Mouse (Mus musculus): ENCODE data around the gene Ccdc54.

Gene Ccdc54
- long read RNA-seq, experiment 1 = 0 reads
- long read RNA-seq, experiment 2 = 0 reads

GRCm38 (mm10) chr16:50591054-50591453 is at the start of gene Ccdc54:
Gene Ccdc54 (minus strand): TSS chr16:50591154.
- intact Hi-C loops (cut with DNase I) = no loop called here

GRCm38 (mm10) chr16:50632585-50632984 is 41.6 kb upstream of the Ccdc54 start:
- intact Hi-C loops (cut with DNase I) = no loop called here

GRCm38 (mm10) chr16:50615569-50615968 is 24.6 kb upstream of the Ccdc54 start:
- intact Hi-C loops (cut with DNase I) = no loop called here

GRCm38 (mm10) chr16:50612944-50613343 is 22.0 kb upstream of the Ccdc54 start:
- intact Hi-C loops (cut with DNase I) = no loop called here

DNA sequence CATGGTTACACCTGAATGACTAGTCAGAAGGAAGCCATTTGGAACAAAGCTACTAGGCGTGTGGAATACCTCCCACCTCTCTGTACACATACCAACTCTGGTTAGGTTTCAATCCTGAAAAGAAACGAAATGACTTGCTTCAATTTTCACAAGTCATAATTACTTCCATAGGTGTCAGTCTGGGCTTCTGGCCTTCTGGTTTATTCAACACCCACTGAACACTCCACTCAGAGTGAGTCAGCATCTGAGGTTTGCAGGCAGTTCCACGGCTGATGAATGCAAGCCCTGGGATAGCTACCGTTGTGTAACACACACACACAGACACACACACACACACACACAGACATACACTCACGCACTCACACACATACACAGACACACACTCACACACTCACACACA is 19.6 kb upstream of the Ccdc54 start:
- intact Hi-C loops (cut with DNase I) = no loop called here

- intact Hi-C loops (cut with DNase I) = no loop called here
These were observed 17.0 kb upstream of the Ccdc54 start for GRCm38 (mm10) chr16:50607776-50608562.

GRCm38 (mm10) chr16:50604826-50605225 is 13.9 kb upstream of the Ccdc54 start:
- intact Hi-C loops (cut with DNase I) = no loop called here

DNA sequence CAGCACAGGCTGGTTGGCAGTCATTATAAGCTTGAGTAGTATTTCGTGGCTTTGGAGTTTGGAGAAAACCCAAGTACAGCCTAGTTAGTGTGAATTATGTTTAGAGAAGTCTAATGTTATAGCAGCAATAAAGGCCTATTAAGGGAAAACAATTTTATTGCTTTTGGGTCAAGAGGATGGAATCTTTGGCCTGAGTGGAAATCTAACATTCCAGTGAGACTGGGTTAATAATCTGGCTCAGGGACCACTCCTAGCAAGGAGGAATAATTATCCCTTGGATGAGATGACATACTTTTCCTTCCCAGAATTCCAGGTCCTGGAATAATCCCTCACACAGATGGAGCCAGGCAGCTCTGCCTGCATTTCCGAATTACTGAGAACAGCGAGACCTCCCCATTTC is 11.0 kb upstream of the Ccdc54 start:
- intact Hi-C loops (cut with DNase I) = no loop called here

- intact Hi-C loops (cut with DNase I) = no loop called here
These were observed 9.7 kb upstream of the Ccdc54 start for GRCm38 (mm10) chr16:50600665-50601064.

DNA sequence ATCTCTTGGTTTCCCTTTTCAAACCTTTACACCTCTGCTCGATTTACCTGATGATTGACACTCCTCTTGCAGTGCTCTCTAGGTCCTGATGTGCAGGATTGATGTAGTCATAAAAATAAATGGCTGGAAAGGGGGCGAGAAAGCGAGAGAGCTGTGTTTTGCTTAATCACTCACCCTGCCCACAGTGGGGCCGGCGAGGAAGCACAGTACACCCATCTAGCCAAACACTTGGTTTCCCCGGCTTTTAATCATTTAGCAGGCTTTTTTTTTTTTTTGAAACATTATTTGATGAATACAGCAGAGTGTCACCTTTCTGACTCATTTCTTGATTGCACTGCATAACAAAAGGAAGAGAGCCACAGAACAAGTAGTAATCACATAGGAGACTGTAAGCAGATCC is 5.7 kb upstream of the Ccdc54 start:
- intact Hi-C loops (cut with DNase I) = no loop called here

DNA sequence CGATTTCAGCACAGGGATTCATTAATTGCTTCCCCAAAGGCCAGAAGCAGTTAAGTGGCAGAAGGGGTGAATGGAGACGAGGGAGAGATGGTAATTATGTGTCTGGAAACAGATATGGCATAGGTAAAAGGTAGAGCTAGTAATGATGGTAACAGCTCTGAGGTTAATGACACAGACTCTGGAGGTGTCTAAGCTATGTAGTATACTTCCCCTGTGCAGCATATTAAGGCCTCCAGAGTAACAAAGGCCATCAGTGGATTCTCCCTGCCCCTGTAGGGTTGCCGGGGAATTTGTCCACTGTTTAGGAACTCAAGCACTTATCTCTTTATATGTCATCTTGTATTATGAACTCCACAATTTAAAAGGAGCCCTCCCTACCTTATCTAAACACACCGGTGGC is 5.2 kb upstream of the Ccdc54 start:
- intact Hi-C loops (cut with DNase I) = no loop called here

- intact Hi-C loops (cut with DNase I) = no loop called here
These were observed 3.9 kb upstream of the Ccdc54 start for GRCm38 (mm10) chr16:50594876-50595275.

DNA sequence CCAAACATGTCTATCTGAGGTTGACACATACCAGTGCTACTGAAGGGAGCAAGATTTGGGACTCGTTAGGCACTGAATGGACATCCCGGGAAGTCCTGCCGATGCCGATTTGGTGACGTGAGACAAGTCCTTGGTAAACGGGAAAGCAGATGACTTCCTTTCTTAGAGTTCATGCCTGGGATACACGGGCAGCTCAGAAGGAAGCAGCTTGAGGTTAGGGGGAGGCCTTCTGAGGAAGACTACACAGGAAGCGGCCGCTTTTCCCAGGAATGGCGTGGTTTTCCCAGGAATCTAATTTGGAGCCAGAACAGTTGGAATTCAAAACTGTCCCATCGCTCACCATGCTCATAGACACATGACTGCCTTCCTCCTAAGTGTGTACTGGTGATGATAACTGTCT is 2.4 kb upstream of the Ccdc54 start:
- intact Hi-C loops (cut with DNase I) = no loop called here

DNA sequence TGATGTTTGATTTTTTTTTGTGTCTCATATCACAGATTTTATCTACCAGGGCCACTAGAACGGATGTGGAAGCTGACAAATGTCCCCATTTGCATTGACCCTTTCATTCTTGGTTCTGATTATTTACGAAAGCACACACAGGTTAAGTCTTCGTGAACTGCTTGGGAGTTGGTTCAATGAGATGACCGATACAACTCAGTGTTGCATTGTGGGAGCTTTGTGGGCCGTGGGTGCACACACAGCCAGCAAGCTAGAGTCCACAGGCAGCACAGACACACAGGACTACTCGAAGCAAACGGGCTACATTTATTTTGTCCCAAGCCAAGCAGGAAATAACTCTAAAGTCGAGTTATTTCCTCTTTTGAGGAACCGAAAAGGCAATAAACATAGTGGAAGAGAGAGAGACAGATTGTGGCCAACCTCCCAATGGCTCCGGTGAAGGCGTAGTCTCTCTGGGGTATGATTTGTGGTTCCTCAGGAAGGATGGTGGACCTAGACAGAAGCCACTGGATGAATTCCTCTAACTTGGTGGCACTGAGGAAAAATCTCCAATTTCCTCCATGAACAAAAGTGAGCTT is 1.3 kb downstream of the Ccdc54 start:
- intact Hi-C loops (cut with DNase I) = no loop called here

DNA sequence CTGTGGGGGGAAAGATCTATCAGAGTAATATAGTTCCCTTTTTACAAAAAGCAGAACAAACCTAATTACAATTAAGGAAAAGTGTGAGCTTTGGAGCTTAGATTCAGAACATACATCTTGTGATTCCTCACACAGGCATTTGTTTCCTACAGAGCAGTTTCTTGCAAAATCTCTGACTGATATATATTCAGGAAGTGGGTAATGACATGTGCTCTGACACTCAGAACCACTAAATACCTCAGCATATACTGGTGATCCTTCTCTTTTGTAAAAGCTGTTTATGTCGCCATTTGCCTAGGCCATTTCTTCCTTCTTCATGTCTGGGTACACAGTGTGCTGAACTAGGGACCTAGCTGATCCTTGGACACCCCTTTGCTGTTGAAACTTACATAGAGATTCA is 2.8 kb downstream of the Ccdc54 start:
- intact Hi-C loops (cut with DNase I) = no loop called here

DNA sequence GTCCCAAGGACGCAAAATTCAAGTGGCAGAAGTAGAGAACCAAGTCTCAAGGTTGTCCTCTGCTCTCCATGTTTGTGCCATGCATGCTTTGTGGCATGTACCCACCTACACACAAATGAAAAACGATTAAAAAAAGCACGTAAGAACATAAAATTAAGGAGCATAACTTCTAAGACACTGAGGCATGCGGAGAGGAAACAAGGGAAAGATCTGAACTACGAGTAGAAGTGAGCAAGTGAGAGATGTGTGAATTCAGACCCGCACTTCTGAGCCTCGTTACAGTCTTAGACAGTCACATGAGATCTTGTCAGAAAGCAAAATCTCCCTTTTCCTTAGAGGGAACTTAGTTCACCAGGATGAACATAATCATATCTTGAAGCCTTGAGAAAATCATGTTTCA is 3.8 kb downstream of the Ccdc54 start:
- intact Hi-C loops (cut with DNase I) = no loop called here

GRCm38 (mm10) chr16:50578361-50578760 is 12.6 kb downstream of the Ccdc54 start:
- intact Hi-C loops (cut with DNase I) = no loop called here

GRCm38 (mm10) chr16:50572557-50572956 is 18.4 kb downstream of the Ccdc54 start:
- intact Hi-C loops (cut with DNase I) = no loop called here

- intact Hi-C loops (cut with DNase I) = no loop called here
These were observed 31.7 kb downstream of the Ccdc54 start for GRCm38 (mm10) chr16:50559163-50559771.

GRCm38 (mm10) chr16:50553828-50554227 is 37.1 kb downstream of the Ccdc54 start:
- intact Hi-C loops (cut with DNase I) = no loop called here

DNA sequence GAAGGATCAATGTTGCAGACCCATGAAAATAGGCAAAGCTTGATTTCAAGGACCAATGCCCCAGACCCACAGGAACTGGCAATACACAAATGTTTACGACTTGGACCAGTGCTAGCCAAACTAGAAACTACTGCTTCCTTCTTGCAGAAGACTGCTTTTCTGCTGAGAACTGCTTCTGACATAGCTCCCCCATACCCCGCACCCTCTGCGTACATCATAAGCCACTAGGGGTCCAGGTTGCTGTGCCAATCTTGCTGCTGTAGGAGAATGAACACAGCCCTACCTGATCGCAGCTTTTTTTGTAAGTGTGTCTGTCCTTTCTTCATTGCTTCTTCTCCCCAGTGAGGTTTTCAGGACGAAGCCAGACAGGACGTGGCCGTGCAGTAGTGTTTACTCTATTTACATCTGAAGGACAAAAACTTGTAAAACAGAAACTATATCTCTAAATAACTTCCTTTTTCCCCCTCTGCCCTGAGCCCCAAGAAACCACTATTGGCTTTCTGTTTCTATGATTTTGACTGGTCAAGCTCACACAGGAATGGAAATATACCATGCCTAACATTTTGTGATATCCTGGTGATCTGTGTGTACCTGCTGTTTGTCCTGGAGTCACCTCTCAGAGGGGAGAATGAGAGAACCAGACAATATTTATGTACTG is 39.0 kb downstream of the Ccdc54 start:
- intact Hi-C loops (cut with DNase I) = no loop called here

DNA sequence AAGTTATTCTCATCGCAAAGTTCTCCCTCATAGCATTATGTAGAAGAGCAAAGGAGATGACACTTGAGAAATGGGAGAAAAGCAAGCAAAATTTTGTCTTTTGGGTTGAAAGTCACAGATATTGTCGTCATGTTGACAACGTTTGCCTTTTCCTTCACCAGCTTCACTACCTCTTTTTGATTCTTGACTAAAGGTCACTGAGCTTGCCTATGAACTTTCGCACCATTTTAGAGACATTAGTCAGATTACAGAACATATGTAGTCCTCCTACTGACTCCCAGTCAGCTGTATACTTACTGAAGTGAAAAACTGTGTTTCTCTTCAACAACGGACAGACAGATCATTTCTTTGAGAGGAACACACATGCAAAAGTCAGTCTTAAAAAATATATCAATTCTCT is 40.0 kb downstream of the Ccdc54 start:
- intact Hi-C loops (cut with DNase I) = no loop called here
